Mouse (Mus musculus) megakaryocyte, embryonic 14.5 days (primary cell): ENCODE measurements at regions not wholly inside any gene's neighbourhood (a gene's known extent, or its start where the extent isn't known, plus 50 kb on each side); places are given as distances from the start of the nearest gene placed in this dataset.

Experiments
- FLI1 ChIP-seq: IDR thresholded peaks from 2 replicates; pipeline ENCODE4 v1.6.1; 2012; ENCODE audit warnings: low read length, inconsistent platforms, mixed read lengths
- GATA1 ChIP-seq: IDR thresholded peaks from 3 replicates; pipeline ENCODE4 v1.6.1; 2012; ENCODE audit warnings: mixed read lengths, low read length, inconsistent platforms, borderline replicate concordance

GRCm38 (mm10) chr4:95487323-95487722 is 70.0 kb upstream of the Fggy start:
- TF ChIP-seq GATA1 (no peak), FLI1 (no peak)
